Mouse (Mus musculus) CH12.LX (cell line): ENCODE measurements around the gene Ifrd2. TPM values are rescaled to one million over a fixed set of nuclear protein-coding genes. Genes with fewer than 3 reads are reported as not detected.
A peak's percentile ranks its signal among the peaks of the same experiment; 100 is the strongest.

Source experiments
- DNase-seq: peaks from one replicate; pipeline ENCODE4 v3.0.0-alpha.2; 2013; ENCODE audit errors: extremely low read depth
- H3K27ac ChIP-seq: 2 replicates; pipeline ENCODE4 v1.5.1; 2012; ENCODE audit warnings: low read depth, mild to moderate bottlenecking, control low read depth, moderate library complexity; ENCODE audit not compliant: insufficient read depth
- H3K27me3 ChIP-seq: replicated peaks from 2 replicates; pipeline ENCODE3; 2012; ENCODE audit warnings: inconsistent platforms
- H3K36me3 ChIP-seq, 2 experiments: replicated peaks in 1 of 2; 2 replicates each; pipeline versions ENCODE3 to v1.6.1; 2012; ENCODE audit warnings: inconsistent platforms in 1 of 2, low read length in 1 of 2, mild to moderate bottlenecking in 1 of 2, mixed read lengths in 1 of 2, moderate library complexity in 1 of 2; ENCODE audit not compliant: control insufficient read depth in 1 of 2, insufficient read depth in 1 of 2
- H3K4me1 ChIP-seq, 2 experiments: 2 replicates each; pipeline ENCODE4 v1.6.1; 2012; ENCODE audit warnings: inconsistent platforms in 1 of 2, moderate library complexity in 1 of 2; ENCODE audit not compliant: insufficient read depth in 2 of 2, control insufficient read depth in 1 of 2
- H3K4me2 ChIP-seq: 2 replicates; pipeline ENCODE4 v1.6.1; 2012; ENCODE audit warnings: low read depth, mild to moderate bottlenecking, control low read depth; ENCODE audit not compliant: poor library complexity, insufficient read depth, severe bottlenecking
- H3K4me3 ChIP-seq, 3 experiments: fragments of 150-350 bp in 1 of 3; sonication (generic) in 1 of 3; replicated peaks in 1 of 3; 2 replicates each; pipeline versions ENCODE3 to v1.5.1; 2011 to 2012; ENCODE audit warnings: low read depth in 2 of 3, low read length in 2 of 3, mild to moderate bottlenecking in 2 of 3, moderate library complexity in 2 of 3, control low read depth in 1 of 3, improper control_type of control experiment in 1 of 3, inconsistent platforms in 1 of 3, mixed read lengths in 1 of 3; ENCODE audit not compliant: poor library complexity in 1 of 3
- H3K79me2 ChIP-seq: replicated peaks from 2 replicates; pipeline ENCODE4 v1.6.1; 2012; ENCODE audit warnings: mild to moderate bottlenecking, moderate library complexity; ENCODE audit not compliant: control insufficient read depth, poor library complexity, insufficient read depth, severe bottlenecking; ENCODE audit errors: extremely low read depth
- H3K9ac ChIP-seq: 2 replicates; pipeline ENCODE4 v1.6.1; 2012; ENCODE audit warnings: low read depth, mild to moderate bottlenecking, control low read depth, moderate library complexity; ENCODE audit not compliant: insufficient read depth
- H3K9me3 ChIP-seq: replicated peaks from 2 replicates; pipeline ENCODE3; 2012; ENCODE audit warnings: low read length, inconsistent platforms, mixed read lengths
- BHLHE40 ChIP-seq: IDR thresholded peaks from 2 replicates; pipeline ENCODE4 v1.6.1; 2011; ENCODE audit warnings: mild to moderate bottlenecking, low read depth, low read length, improper control_type of control experiment
- CHD1 ChIP-seq: IDR thresholded peaks from 2 replicates; pipeline ENCODE4 v1.6.1; 2012; ENCODE audit warnings: low read depth, low read length, improper control_type of control experiment, inconsistent platforms
- CHD2 ChIP-seq: IDR thresholded peaks from 2 replicates; pipeline ENCODE4 v1.6.1; 2011; ENCODE audit warnings: low read length, improper control_type of control experiment
- CTCF ChIP-seq, 2 experiments: IDR thresholded peaks in 1 of 2; conservative IDR thresholded peaks in 1 of 2; 2 replicates each; pipeline ENCODE4 v1.5.1; 2011 to 2012; ENCODE audit warnings: low read depth in 2 of 2, low read length in 2 of 2, improper control_type of control experiment in 1 of 2, inconsistent platforms in 1 of 2, mild to moderate bottlenecking in 1 of 2, moderate library complexity in 1 of 2
- E2F4 ChIP-seq: IDR thresholded peaks from 2 replicates; pipeline ENCODE4 v1.6.1; 2011; ENCODE audit warnings: low read depth, low read length, improper control_type of control experiment; ENCODE audit not compliant: insufficient replicate concordance
- ELF1 ChIP-seq: IDR thresholded peaks from 2 replicates; pipeline ENCODE4 v1.6.1; 2014; ENCODE audit warnings: low read depth, mild to moderate bottlenecking, inconsistent platforms, low read length, improper control_type of control experiment
- EP300 ChIP-seq: IDR thresholded peaks from 2 replicates; pipeline ENCODE4 v1.6.1; 2011; ENCODE audit warnings: low read length, improper control_type of control experiment
- ETS1 ChIP-seq: conservative IDR thresholded peaks from 2 replicates; pipeline ENCODE4 v1.6.1; 2012; ENCODE audit warnings: low read depth, mild to moderate bottlenecking, inconsistent platforms, low read length, improper control_type of control experiment, moderate library complexity
- GABPA ChIP-seq: IDR thresholded peaks from 2 replicates; pipeline ENCODE4 v1.6.1; 2012; ENCODE audit warnings: low read depth, low read length, improper control_type of control experiment, inconsistent platforms; ENCODE audit not compliant: insufficient replicate concordance
- HCFC1 ChIP-seq: IDR thresholded peaks from 2 replicates; pipeline ENCODE4 v1.6.1; 2012; ENCODE audit warnings: low read depth, mild to moderate bottlenecking, inconsistent platforms, low read length, improper control_type of control experiment
- IRF4 ChIP-seq: IDR thresholded peaks from 2 replicates; pipeline ENCODE4 v1.6.1; 2014; ENCODE audit warnings: low read depth, mild to moderate bottlenecking, inconsistent platforms, low read length, improper control_type of control experiment
- JUND ChIP-seq: conservative IDR thresholded peaks from 2 replicates; pipeline ENCODE4 v1.6.1; 2011; ENCODE audit warnings: low read depth, low read length, improper control_type of control experiment
- KAT2A ChIP-seq: IDR thresholded peaks from 2 replicates; pipeline ENCODE4 v1.6.1; 2012; ENCODE audit warnings: low read length, improper control_type of control experiment, inconsistent platforms; ENCODE audit not compliant: insufficient replicate concordance
- MEF2A ChIP-seq: IDR thresholded peaks from 2 replicates; pipeline ENCODE4 v1.6.1; 2014; ENCODE audit warnings: low read depth, mild to moderate bottlenecking, inconsistent platforms, low read length, improper control_type of control experiment, borderline replicate concordance
- MXI1 ChIP-seq: IDR thresholded peaks from 2 replicates; pipeline ENCODE4 v1.6.1; 2011; ENCODE audit warnings: mild to moderate bottlenecking, low read depth, low read length, improper control_type of control experiment
- MYC ChIP-seq: IDR thresholded peaks from 2 replicates; pipeline ENCODE4 v1.6.1; 2011; ENCODE audit warnings: low read depth, mild to moderate bottlenecking, improper control_type of control experiment, low read length
- NELFE ChIP-seq: IDR thresholded peaks from 2 replicates; pipeline ENCODE4 v1.6.1; 2011; ENCODE audit warnings: low read depth, low read length, improper control_type of control experiment
- NRF1 ChIP-seq: IDR thresholded peaks from 2 replicates; pipeline ENCODE4 v1.6.1; 2014; ENCODE audit warnings: low read depth, mild to moderate bottlenecking, inconsistent platforms, low read length, improper control_type of control experiment, moderate library complexity
- POLR2A ChIP-seq: IDR thresholded peaks from 2 replicates; pipeline ENCODE4 v1.6.1; 2011; ENCODE audit warnings: low read depth, mild to moderate bottlenecking, improper control_type of control experiment, low read length
- SIN3A ChIP-seq: IDR thresholded peaks from 2 replicates; pipeline ENCODE4 v1.6.1; 2012; ENCODE audit warnings: low read length, improper control_type of control experiment, inconsistent platforms
- TCF12 ChIP-seq: IDR thresholded peaks from 2 replicates; pipeline ENCODE4 v1.6.1; 2014; ENCODE audit warnings: low read depth, mild to moderate bottlenecking, inconsistent platforms, low read length, improper control_type of control experiment
- UBTF ChIP-seq: IDR thresholded peaks from 2 replicates; pipeline ENCODE4 v1.6.1; 2012; ENCODE audit warnings: low read depth, mild to moderate bottlenecking, inconsistent platforms, low read length, improper control_type of control experiment, moderate library complexity
- ZKSCAN1 ChIP-seq: IDR thresholded peaks from 2 replicates; pipeline ENCODE4 v1.6.1; 2012; ENCODE audit warnings: low read depth, inconsistent platforms, low read length, improper control_type of control experiment, borderline replicate concordance
- ZMIZ1 ChIP-seq: IDR thresholded peaks from 2 replicates; pipeline ENCODE4 v1.6.1; 2012; ENCODE audit warnings: low read depth, mild to moderate bottlenecking, inconsistent platforms, low read length, improper control_type of control experiment
- ZNF384 ChIP-seq: IDR thresholded peaks from 2 replicates; pipeline ENCODE4 v1.6.1; 2012; ENCODE audit warnings: low read depth, low read length, improper control_type of control experiment, inconsistent platforms
- dilution Hi-C: fragments of 300-500 bp; cut with MboI; formaldehyde crosslinking; loops from 2 replicates; pipeline ENCODE4 v1.14.3; 2020; ENCODE audit warnings: low sequenced_read_pairs; ENCODE audit not compliant: extremely low pct_unique_long_range_greater_than_20kb, extremely low pct_ligation_motif_present
- in situ Hi-C: fragments of 300-500 bp; cut with MboI; formaldehyde crosslinking; loops from 3 replicates; pipeline ENCODE4 v1.14.3; 2019; ENCODE audit warnings: low sequenced_read_pairs, low pct_ligation_motif_present, low pct_unique_long_range_greater_than_20kb, mixed read lengths
- polyA plus RNA-seq: library from polyadenylated mRNA; unstranded; fragments of >175 nt; gene quantifications from 2 replicates; pipeline ENCODE4 v1.2.1, GENCODE M21; 2012; ENCODE audit warnings: low read depth; ENCODE audit not compliant: insufficient read length
- total RNA-seq, 2 experiments: library from RNA; depleted of rRNA; stranded (reverse); fragments of 300-350 nt in 1 of 2; fragments of >200 nt in 1 of 2; gene quantifications; 2 replicates each; pipeline ENCODE4 v1.2.3; 2012 to 2014

Gene Ifrd2
- total and polyA plus RNA-seq, 3 experiments, result 62.8 to 143 (median 91.3) TPM

DNA sequence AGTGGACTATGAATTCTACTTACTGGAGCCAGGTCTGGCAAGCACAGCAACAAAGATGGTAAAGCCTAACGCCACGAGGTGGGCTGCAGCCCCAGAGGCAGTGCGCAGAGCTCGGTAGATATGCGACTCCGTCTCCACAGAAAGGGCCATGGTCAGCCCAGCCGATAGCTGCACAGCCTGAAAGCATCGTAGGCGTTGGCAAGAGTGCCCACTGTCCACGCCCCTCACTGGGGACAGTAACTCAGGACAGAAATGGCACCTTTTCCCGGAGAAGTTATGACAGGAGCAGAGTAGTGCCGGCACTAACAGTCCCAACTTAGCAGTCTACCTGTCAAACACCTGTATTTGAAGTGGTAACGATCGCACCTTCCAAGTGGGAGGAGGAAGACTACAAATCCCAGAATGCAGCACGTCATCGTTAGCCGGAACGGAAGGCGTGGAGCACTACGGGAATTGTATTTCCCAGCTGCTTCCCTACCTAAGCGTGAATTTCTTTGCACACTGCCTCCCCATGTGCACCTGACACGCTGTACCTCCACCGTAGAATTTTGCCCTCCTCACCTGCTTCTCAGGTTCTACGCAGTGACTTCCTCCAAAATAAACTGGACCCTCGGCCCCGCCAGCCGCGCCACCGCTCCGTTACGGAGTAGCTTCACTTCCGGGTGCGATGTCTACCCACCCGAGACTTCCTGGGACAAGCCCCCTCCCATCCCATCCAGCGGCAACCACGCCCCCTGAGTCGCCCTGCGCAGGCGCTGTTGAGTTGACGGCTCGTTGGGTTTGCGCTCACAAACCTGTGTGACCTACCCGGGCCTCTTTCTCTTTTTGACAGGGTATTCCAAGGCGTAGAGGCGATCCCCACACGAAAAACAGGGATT is 45.7 kb upstream of the Ifrd2 start, which contains the start of the genes Cyb561d2 and Nprl2:
TSS of gene Cyb561d2 (minus strand) at position 720 of the 878 bp plus-strand sequence.
TSS of gene Nprl2 (plus strand) at position 753 of the 878 bp plus-strand sequence.
- in situ Hi-C loops, result no loop called here
- no peaks in the 10 kb centered on the region for H3K9me3 ChIP-seq
- no peaks in the 10 kb centered on the region for H3K27me3 ChIP-seq
- peaks cover 8% of the 10 kb centered on the region for H3K79me2 ChIP-seq
- peak within 1 kb of the TSS; percentile 63 to 76 (median 70) for H3K4me3 ChIP-seq
- peak within 1 kb of the TSS; percentile 95 for H3K4me2 ChIP-seq
- DNase-seq, result peak; percentile 94
- H3K9ac ChIP-seq, result peak within 1 kb of the TSS; percentile 77
- peaks cover 6 to 40% of the 10 kb centered on the region in 2 experiments; a peak in 3 of 4 replicates for H3K4me1 ChIP-seq
- TF ChIP-seq EP300 (no peak), SIN3A (peak; percentile 91), POLR2A (peak; percentile 76), MYC (0 out of 2 replicates have a peak, but pooled peaks have one; percentile 65), TCF12 (peak; percentile 59; the same call in 1 of the 2 replicates), ZNF384 (no peak), NRF1 (peak; percentile 92), CHD2 (peak; percentile 86), CHD1 (no peak), ELF1 (peak; percentile 97), ETS1 (no peak), UBTF (no peak), KAT2A (peak; percentile 100), GABPA (peak; percentile 85; the same call in 1 of the 2 replicates), JUND (no peak), NELFE (peak; percentile 59; the same call in 1 of the 2 replicates), MEF2A (0 out of 2 replicates have a peak, but pooled peaks have one; percentile 30), MXI1 (peak; percentile 83), HCFC1 (peak; percentile 100)
- peak within 1 kb of the TSS; percentile 14; the same call in 1 of the 2 replicates for H3K27ac ChIP-seq
- dilution Hi-C loops, result no loop called here
- peaks cover 48 to 64% of the 10 kb centered on the region in 2 experiments for H3K36me3 ChIP-seq

DNA sequence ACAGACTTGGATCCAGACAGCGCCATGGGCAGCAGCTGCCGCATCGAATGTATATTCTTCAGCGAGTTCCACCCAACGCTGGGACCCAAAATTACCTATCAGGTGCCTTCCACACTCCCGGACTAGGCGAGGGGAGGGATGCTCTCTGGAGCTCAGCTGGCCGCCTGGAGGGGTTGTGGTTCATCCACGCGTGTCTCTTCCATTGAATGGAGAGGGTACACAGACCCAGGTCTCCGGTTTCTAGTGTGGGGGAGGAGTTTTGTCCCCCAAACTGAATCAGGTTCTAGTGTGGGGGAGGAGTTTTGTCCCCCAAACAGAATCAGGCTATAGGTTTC is 45.1 kb upstream of the Ifrd2 start:
- Histone ChIP-seq H3K9me3 (no peaks in the 10 kb centered on the region), H3K4me3 (peak overlapping the region; percentile 63 to 76 (median 70)), H3K4me1 (peaks cover 5 to 40% of the 10 kb centered on the region in 2 experiments; a peak in 2 of 4 replicates), H3K27ac (no peak overlapping the region), H3K36me3 (peaks cover 47 to 58% of the 10 kb centered on the region in 2 experiments), H3K4me2 (peak overlapping the region; percentile 95), H3K79me2 (peaks cover 3% of the 10 kb centered on the region; the same call in 1 of the 2 replicates), H3K27me3 (no peaks in the 10 kb centered on the region), H3K9ac (peak overlapping the region; percentile 77)
- dilution Hi-C loops (no loop called here), in situ Hi-C loops (no loop called here)
- TF ChIP-seq ZMIZ1, result peak; percentile 68; the same call in 1 of the 2 replicates
- no peak for TF ChIP-seq ZKSCAN1
- no peak for TF ChIP-seq KAT2A
- TF ChIP-seq SIN3A, result peak; percentile 67
- TF ChIP-seq IRF4, result 0 out of 2 replicates have a peak, but pooled peaks have one; percentile 2
- 0 out of 2 replicates have a peak, but pooled peaks have one; percentile 8 for TF ChIP-seq MEF2A
- no peak for TF ChIP-seq HCFC1
- TF ChIP-seq ELF1, result no peak
- no peak for TF ChIP-seq E2F4
- no peak for TF ChIP-seq UBTF
- TF ChIP-seq TCF12, result 0 out of 2 replicates have a peak, but pooled peaks have one; percentile 5
- no peak for TF ChIP-seq CTCF (conservative IDR thresholded peaks at IDR 0.05 in 1 of 2, IDR thresholded peaks at IDR 0.05 in 1 of 2; ENCODE audit: low read depth in 2 of 2, low read length in 2 of 2)
- TF ChIP-seq MXI1, result peak; percentile 33; the same call in 1 of the 2 replicates
- TF ChIP-seq JUND, result no peak
- TF ChIP-seq CHD2, result no peak; the same call in none of the 2 replicates
- TF ChIP-seq GABPA, result no peak
- peak; percentile 33 for TF ChIP-seq BHLHE40
- no peak for DNase-seq
